Mouse (Mus musculus): ENCODE data around the gene Slc15a4. TPM values are rescaled to one million over a fixed set of nuclear protein-coding genes. Genes with fewer than 3 reads are reported as not detected.

Gene Slc15a4
- polyA plus RNA-seq, 1 experiment: 22.8 TPM

- TF ChIP-seq POLR2A (IDR thresholded peaks at IDR 0.05; ENCODE audit: control insufficient read depth, low read depth, low read length) (no peak), CTCF (IDR thresholded peaks at IDR 0.05; ENCODE audit: control insufficient read depth, insufficient read depth, insufficient replicate concordance, low read depth, low read length) (peak; percentile 66; the same call in 1 of the 2 replicates)
- Histone ChIP-seq H3K4me3 (ENCODE audit: control insufficient read depth, low read depth, low read length) (no peak overlapping the region), H3K27me3 (ENCODE audit: control insufficient read depth, insufficient read depth, low read length) (no peaks in the 10 kb centered on the region), H3K27ac (ENCODE audit: control insufficient read depth, insufficient read depth, low read depth, low read length) (no peak overlapping the region), H3K36me3 (ENCODE audit: control insufficient read depth, insufficient read depth, low read length) (no peaks in the 10 kb centered on the region), H3K4me1 (ENCODE audit: control insufficient read depth, insufficient read depth, low read length) (no peaks in the 10 kb centered on the region)
Observed at GRCm38 (mm10) chr5:127658257-127658656, 25.6 kb upstream of the Slc15a4 start.

- Histone ChIP-seq H3K4me3 (ENCODE audit: control insufficient read depth, low read depth, low read length) (no peak overlapping the region), H3K36me3 (ENCODE audit: control insufficient read depth, insufficient read depth, low read length) (no peaks in the 10 kb centered on the region), H3K27me3 (ENCODE audit: control insufficient read depth, insufficient read depth, low read length) (no peaks in the 10 kb centered on the region), H3K27ac (ENCODE audit: control insufficient read depth, insufficient read depth, low read depth, low read length) (no peak overlapping the region), H3K4me1 (ENCODE audit: control insufficient read depth, insufficient read depth, low read length) (no peaks in the 10 kb centered on the region)
- TF ChIP-seq POLR2A (IDR thresholded peaks at IDR 0.05; ENCODE audit: control insufficient read depth, low read depth, low read length): no peak
- peak; percentile 83; the same call in 1 of the 2 replicates for TF ChIP-seq CTCF (IDR thresholded peaks at IDR 0.05; ENCODE audit: control insufficient read depth, insufficient read depth, insufficient replicate concordance, low read depth, low read length)
Observed at GRCm38 (mm10) chr5:127649077-127649476, 16.4 kb upstream of the Slc15a4 start.

DNA sequence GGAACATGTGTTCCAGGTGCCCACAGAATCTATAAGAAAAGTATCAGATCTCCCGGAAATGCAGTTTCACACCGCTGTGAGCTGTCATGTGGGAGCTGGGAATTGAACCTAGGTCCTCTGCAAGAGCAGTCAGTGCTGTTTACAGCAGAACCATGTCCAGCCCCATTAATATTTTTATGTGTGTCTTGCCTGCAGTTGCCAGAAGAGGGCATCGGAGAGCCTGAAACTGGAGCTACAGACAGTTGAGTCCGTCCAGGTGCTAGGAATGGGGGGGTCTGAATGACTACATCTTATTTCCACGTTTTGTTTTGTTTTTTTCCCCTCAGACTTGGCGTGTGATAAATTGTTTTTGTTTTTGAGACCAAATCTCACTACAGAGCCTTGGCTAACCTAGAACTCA is 15.3 kb upstream of the Slc15a4 start:
- H3K27ac ChIP-seq (ENCODE audit: control insufficient read depth, insufficient read depth, low read depth, low read length): no peak overlapping the region
- no peaks in the 10 kb centered on the region for H3K27me3 ChIP-seq (ENCODE audit: control insufficient read depth, insufficient read depth, low read length)
- no peak overlapping the region for H3K4me3 ChIP-seq (ENCODE audit: control insufficient read depth, low read depth, low read length)
- H3K4me1 ChIP-seq (ENCODE audit: control insufficient read depth, insufficient read depth, low read length): no peaks in the 10 kb centered on the region
- H3K36me3 ChIP-seq (ENCODE audit: control insufficient read depth, insufficient read depth, low read length): no peaks in the 10 kb centered on the region
- peak; percentile 16; the same call in 1 of the 2 replicates for TF ChIP-seq CTCF (IDR thresholded peaks at IDR 0.05; ENCODE audit: control insufficient read depth, insufficient read depth, insufficient replicate concordance, low read depth, low read length)
- no peak for TF ChIP-seq POLR2A (IDR thresholded peaks at IDR 0.05; ENCODE audit: control insufficient read depth, low read depth, low read length)

GRCm38 (mm10) chr5:127641185-127641958 is 8.7 kb upstream of the Slc15a4 start:
- H3K4me1 ChIP-seq (ENCODE audit: control insufficient read depth, insufficient read depth, low read length): peaks cover 7% of the 10 kb centered on the region
- no peaks in the 10 kb centered on the region for H3K36me3 ChIP-seq (ENCODE audit: control insufficient read depth, insufficient read depth, low read length)
- no peaks in the 10 kb centered on the region for H3K27me3 ChIP-seq (ENCODE audit: control insufficient read depth, insufficient read depth, low read length)
- H3K4me3 ChIP-seq (ENCODE audit: control insufficient read depth, low read depth, low read length): no peak overlapping the region
- TF ChIP-seq POLR2A (IDR thresholded peaks at IDR 0.05; ENCODE audit: control insufficient read depth, low read depth, low read length): no peak
- TF ChIP-seq CTCF (IDR thresholded peaks at IDR 0.05; ENCODE audit: control insufficient read depth, insufficient read depth, insufficient replicate concordance, low read depth, low read length): no peak
- H3K27ac ChIP-seq (ENCODE audit: control insufficient read depth, insufficient read depth, low read depth, low read length): no peak overlapping the region

GRCm38 (mm10) chr5:127640359-127640758 is 7.7 kb upstream of the Slc15a4 start:
- no peak overlapping the region for H3K27ac ChIP-seq (ENCODE audit: control insufficient read depth, insufficient read depth, low read depth, low read length)
- peak; percentile 89 for TF ChIP-seq CTCF (IDR thresholded peaks at IDR 0.05; ENCODE audit: control insufficient read depth, insufficient read depth, insufficient replicate concordance, low read depth, low read length)
- no peak for TF ChIP-seq POLR2A (IDR thresholded peaks at IDR 0.05; ENCODE audit: control insufficient read depth, low read depth, low read length)
- no peaks in the 10 kb centered on the region for H3K27me3 ChIP-seq (ENCODE audit: control insufficient read depth, insufficient read depth, low read length)
- H3K36me3 ChIP-seq (ENCODE audit: control insufficient read depth, insufficient read depth, low read length): no peaks in the 10 kb centered on the region
- H3K4me1 ChIP-seq (ENCODE audit: control insufficient read depth, insufficient read depth, low read length): peaks cover 7% of the 10 kb centered on the region
- H3K4me3 ChIP-seq (ENCODE audit: control insufficient read depth, low read depth, low read length): no peak overlapping the region

DNA sequence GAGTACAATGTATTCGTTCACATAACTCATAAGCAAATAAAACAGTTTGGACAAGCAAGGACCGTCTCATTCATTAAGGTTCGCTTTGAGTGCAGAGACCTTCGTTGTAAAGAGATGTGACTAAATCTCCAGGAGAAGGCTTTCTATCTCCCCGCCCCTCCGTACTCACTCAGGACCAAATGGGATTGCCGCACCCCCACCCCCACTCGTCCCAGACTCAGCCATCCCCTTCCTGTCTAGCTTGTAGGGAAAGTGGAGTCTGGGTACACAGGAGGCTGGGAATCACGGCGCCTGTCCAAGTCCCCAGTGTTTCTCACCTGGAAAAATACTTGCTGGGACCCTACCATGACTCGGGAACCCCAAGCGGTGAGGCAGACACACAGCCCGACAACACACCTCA is 6.9 kb upstream of the Slc15a4 start:
- Histone ChIP-seq H3K36me3 (ENCODE audit: control insufficient read depth, insufficient read depth, low read length) (no peaks in the 10 kb centered on the region), H3K4me3 (ENCODE audit: control insufficient read depth, low read depth, low read length) (no peak overlapping the region), H3K27me3 (ENCODE audit: control insufficient read depth, insufficient read depth, low read length) (no peaks in the 10 kb centered on the region), H3K27ac (ENCODE audit: control insufficient read depth, insufficient read depth, low read depth, low read length) (no peak overlapping the region), H3K4me1 (ENCODE audit: control insufficient read depth, insufficient read depth, low read length) (peaks cover 7% of the 10 kb centered on the region)
- TF ChIP-seq CTCF (IDR thresholded peaks at IDR 0.05; ENCODE audit: control insufficient read depth, insufficient read depth, insufficient replicate concordance, low read depth, low read length) (no peak), POLR2A (IDR thresholded peaks at IDR 0.05; ENCODE audit: control insufficient read depth, low read depth, low read length) (no peak)

DNA sequence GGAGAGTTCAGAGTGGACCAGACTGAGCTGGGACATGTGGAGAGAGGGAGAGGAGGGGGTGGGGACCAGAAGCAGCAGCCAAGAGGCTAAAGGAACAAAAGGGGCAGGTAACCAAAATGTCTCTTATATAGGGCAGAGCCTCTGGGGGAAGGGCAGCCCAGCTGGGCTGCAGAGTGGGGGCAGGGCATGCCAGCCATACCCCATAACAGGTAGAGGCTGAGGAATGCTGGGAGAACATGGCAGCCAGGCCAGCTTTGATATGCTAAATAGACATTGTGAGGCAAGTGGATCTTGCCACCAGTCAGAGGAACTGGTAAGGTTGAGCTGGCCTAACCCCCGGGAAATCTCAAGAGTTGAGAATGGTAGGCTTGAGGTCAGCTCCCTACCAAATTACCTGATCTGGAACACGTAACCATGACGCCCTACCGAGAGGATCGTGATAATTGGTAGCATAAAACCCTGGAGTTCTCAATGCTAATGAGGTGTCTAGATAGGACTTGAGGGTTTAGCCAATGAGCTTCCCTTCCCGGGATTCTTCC is 6.4 kb upstream of the Slc15a4 start:
- Histone ChIP-seq H3K27ac (ENCODE audit: control insufficient read depth, insufficient read depth, low read depth, low read length) (no peak overlapping the region), H3K4me1 (ENCODE audit: control insufficient read depth, insufficient read depth, low read length) (peaks cover 7% of the 10 kb centered on the region), H3K27me3 (ENCODE audit: control insufficient read depth, insufficient read depth, low read length) (no peaks in the 10 kb centered on the region), H3K36me3 (ENCODE audit: control insufficient read depth, insufficient read depth, low read length) (no peaks in the 10 kb centered on the region), H3K4me3 (ENCODE audit: control insufficient read depth, low read depth, low read length) (no peak overlapping the region)
- TF ChIP-seq CTCF (IDR thresholded peaks at IDR 0.05; ENCODE audit: control insufficient read depth, insufficient read depth, insufficient replicate concordance, low read depth, low read length) (no peak), POLR2A (IDR thresholded peaks at IDR 0.05; ENCODE audit: control insufficient read depth, low read depth, low read length) (no peak)

Data from testis, adult 2 months (tissue).